Mouse (Mus musculus) G1E (cell line): ENCODE results near the gene Synm.

Experiments used
- CTCF ChIP-seq: IDR thresholded peaks from 2 replicates; pipeline ENCODE4 v1.5.1; 2012; ENCODE audit warnings: low read depth, low read length, inconsistent platforms, mixed read lengths
- POLR2AphosphoS5 ChIP-seq: IDR thresholded peaks from 2 replicates; pipeline ENCODE4 v1.6.1; 2012; ENCODE audit warnings: low read depth, low read length, inconsistent platforms; ENCODE audit not compliant: insufficient replicate concordance

DNA sequence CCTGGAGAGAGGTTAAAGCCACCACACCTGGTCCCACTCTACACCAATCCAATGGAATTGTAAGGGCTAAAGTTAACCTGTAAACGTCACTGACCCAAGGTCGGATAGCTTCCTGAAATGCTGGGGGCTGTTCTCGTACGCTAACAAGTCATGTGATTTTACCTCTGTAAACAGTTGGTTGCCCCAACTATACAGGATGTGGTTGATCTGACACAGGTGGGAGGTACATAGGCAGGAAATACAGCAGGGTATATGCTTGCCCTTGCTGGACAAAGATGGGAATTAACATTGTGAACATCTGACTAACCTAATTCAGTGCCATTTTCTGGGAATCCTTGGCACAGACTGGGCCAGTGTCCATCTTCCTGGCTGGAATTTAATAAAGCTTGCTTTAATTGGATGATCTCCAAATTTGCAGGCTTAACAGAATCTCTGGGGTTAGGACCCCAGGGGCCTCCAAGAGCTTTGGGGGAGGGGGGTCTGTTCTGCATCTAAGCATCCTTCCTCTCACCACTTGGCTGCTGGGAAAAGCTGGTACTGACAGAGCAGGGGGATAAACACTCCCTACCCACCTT is 11.7 kb downstream of the Synm start:
- TF ChIP-seq CTCF (no peak), POLR2AphosphoS5 (no peak)
